Mouse (Mus musculus) kidney, postnatal 14 days (tissue): ENCODE data around the gene Gm128.
A peak's percentile ranks its signal among the peaks of the same experiment; 100 is the strongest.
"Not testable (repeated sequence)": the region's sequence is repeated elsewhere in the genome, so short reads cannot be mapped to it uniquely, and the experiment has no call there.

Source experiments
- DNase-seq: peaks from one replicate; pipeline ENCODE4 v3.0.0; 2022; ENCODE audit warnings: mixed read lengths

The Gm128 gene

DNA sequence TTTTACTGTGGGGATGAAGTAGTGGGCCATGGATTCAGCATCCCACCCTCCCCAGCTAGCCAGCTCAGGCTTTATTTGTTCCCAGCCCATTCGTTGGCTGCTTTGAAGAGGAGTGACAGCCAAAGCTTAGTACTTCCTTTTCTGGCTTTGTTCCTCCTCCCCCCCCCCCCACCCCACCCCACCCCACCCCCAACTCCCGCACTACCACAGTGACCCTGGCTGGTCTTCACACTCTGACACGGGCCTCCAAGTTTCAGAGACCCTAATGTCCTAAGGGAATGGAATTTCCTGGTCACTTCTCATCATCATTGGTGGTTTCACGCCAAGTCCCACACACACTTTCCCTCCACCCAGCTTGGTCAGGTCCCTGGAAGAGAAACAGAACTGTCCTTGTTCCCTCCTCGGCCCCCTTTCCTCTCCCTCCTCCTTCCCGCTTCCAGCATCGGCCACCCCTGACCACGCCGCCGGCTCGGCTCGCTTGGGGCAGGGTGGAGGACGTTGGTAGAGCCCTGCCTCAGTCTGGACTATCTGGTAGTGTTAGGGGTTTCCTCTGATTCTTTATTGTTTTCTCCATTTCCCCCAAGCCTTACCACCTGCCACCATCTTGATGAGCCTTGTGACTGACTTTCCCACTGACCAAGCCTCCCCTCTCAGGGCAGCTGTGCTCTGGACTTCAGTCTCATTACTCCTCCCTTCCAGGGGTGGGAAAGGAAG lies 11.5 kb downstream of the Gm128 start:
- peak; percentile 75 for DNase-seq

DNA sequence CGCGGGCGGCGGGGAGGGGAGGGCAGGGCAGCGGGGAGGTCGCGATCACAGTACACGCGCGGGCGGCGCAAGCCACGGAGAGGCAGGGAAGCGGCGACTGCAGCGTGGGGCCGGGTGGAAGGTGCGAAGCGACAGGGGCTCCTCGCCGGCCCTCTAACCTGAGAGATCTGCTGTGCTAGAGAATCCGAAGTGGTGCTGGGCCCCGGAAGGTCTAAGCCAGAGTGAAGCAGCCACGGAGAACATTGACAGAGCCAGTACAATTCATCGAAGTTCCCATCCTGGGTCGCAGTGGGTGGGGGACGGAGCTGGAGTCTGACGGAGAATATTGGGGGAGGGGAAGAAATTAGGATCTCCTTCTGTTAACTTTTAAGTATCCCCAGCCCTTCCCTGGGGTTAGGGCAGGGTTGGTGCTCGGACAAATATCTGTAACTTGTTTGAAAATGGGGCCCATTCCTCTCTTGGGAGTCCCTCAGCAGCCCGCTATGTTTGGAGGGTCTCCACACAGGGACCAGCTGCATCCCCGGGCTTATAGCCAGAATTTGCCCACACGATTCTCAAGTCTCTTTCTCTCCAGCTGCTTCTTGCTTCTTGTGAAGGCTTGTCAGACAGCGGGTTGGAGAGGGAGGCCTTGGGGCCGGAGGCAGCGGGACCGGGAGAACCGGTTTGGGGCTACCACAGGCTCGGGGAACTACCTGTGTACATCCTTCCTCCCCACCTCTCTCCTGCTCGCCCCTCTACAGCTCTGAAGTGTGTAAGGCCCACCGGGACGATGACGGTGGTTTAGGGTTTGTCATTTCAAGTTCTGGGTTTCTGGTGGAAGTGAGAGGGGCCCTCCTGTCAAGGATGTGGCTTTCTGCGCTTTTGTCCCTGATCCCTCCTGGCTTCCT lies 12.3 kb downstream of the Gm128 start:
- DNase-seq = peak; percentile 67

GRCm38 (mm10) chr3:95228148-95228893 lies 13.1 kb downstream of the Gm128 start, which contains the start of gene Cdc42se1:
TSS of gene Cdc42se1 (plus strand) at chr3:95228732.
- DNase-seq = peak; percentile 93

DNA sequence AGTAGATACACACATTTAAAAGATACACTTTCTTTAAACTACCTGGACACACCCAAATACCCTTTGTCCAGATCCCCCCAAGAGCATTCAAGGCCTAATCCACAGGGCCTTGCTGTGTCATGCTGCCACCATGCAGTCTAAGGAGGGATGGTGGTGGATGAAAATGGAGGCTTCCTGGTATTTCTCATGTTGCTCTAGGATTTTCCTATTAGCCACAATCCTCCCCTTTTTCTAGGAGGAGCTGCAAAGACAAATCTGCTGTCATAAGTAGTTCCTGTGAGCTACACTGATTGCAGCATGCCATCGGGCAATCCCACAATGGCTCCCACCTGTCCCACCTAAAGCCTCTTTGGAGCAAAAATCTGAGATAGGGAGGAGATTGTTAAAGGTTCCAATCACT lies 14.2 kb downstream of the Gm128 start:
- no peak for DNase-seq

GRCm38 (mm10) chr3:95224295-95224694 lies 17.1 kb downstream of the Gm128 start:
- peak; percentile 59 for DNase-seq

DNA sequence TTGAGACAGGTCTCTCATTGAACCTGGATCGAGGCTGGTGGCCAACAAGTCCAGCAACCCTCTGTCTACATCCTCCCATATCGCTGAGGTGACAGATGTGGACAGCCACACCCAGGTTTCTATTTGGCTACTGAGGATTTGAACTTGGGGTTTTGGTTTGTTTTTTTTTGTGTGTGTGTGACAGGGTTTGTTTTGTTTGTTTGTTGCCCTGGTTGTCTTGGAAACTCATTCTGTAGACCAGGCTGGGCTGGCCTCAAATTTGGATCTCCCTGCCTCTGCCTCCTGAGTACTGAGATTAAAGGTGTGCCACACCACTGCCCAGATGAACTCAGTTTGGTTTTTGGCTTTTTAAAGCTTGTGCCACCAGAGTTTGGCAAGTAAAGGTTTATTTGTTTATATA lies 18.4 kb downstream of the Gm128 start:
- no peak for DNase-seq

- DNase-seq = no peak
Observed at GRCm38 (mm10) chr3:95218466-95219137, 22.8 kb downstream of the Gm128 start.

- DNase-seq = peak; percentile 97
Observed at GRCm38 (mm10) chr3:95217255-95218134, 23.9 kb downstream of the Gm128 start, which contains the start of gene Gabpb2. TSS of gene Gabpb2 (minus strand) at chr3:95217916.

DNA sequence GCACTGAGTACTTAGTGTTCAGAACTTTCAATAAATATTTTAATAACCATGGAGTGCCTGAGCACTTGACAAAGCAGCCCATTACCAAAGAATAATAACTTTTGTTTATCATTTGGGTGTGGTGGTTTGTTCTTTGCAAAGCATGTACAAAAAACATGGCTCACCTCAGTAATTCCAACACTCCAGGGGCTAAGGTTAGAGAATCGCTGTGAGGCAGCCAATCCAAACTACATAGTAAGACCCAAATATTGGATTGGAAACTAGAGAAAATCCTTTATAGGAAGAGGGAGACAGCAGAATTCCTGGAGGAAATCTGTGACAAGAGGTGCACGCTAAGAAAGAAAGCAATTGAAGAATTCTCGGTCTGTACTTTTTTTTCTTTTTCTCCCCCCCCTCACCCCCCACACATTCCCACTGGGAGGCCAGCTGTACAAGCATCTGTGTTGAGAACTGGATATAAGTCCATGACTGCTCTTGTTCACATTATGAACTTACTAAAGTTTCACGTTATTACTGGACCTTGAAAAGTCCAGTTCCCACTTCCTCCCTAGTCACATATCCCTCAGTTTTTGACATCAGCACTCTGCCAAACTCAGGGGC lies 24.6 kb downstream of the Gm128 start:
- DNase-seq = no peak

GRCm38 (mm10) chr3:95213609-95213975 lies 27.8 kb downstream of the Gm128 start:
- no peak for DNase-seq

DNA sequence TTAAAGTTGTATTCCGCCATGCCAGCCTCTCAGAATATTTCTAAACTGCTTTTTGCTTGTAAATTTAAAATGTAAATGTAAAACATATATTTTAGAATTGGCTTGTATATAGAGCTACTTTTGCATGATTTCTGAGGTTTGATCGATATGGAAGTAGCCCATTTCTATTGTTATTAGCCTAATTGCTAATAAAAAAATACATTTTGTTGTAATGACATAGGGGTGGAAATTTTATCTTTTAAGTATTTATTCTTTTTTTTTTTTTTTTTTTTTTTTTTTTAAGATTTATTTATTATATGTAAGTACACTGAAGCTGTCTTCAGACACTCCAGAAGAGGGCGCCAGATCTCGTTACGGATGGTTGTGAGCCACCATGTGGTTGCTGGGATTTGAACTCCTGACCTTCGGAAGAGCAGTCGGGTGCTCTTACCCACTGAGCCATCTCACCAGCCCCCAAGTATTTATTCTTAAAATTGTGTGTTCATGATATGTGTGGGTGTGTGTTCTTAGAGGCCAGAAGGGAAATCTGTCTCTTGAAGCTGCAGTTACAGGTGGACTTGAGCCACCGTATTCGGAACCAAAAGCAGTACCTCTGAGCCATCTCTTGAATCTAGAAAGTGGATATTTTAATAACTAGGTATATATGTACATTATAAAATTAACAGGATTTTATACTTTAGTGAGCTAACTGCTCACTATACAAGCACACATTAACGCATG lies 28.3 kb downstream of the Gm128 start:
- not testable (repeated sequence) for DNase-seq

GRCm38 (mm10) chr3:95210585-95210984 lies 30.8 kb downstream of the Gm128 start:
- no peak for DNase-seq

- no peak for DNase-seq
Observed at GRCm38 (mm10) chr3:95208286-95208685, 33.1 kb downstream of the Gm128 start.

GRCm38 (mm10) chr3:95203880-95204279 lies 37.5 kb downstream of the Gm128 start:
- no peak for DNase-seq

GRCm38 (mm10) chr3:95200562-95200961 lies 40.8 kb downstream of the Gm128 start:
- DNase-seq = no peak

DNA sequence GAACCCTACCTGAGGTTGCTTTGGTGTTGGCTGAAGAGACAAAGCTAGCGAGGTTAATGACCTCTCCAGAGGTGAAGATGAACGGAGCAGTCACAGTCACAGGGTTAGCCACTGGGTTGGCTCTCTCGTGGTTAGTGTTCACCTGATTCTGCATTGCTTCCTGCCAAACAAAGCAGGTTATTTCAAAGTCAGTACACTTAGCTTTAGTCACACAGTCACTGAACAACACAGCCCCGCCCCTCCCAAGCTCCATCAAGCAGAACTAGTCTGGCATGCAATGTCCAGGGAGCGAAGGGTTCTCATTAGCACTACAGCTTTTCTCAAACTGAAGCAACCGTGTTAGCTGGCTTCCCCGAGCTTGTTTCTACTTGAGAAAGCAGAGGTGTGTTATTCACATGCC lies 41.3 kb downstream of the Gm128 start:
- DNase-seq = peak; percentile 90

GRCm38 (mm10) chr3:95199101-95199500 lies 42.3 kb downstream of the Gm128 start:
- no peak for DNase-seq

DNA sequence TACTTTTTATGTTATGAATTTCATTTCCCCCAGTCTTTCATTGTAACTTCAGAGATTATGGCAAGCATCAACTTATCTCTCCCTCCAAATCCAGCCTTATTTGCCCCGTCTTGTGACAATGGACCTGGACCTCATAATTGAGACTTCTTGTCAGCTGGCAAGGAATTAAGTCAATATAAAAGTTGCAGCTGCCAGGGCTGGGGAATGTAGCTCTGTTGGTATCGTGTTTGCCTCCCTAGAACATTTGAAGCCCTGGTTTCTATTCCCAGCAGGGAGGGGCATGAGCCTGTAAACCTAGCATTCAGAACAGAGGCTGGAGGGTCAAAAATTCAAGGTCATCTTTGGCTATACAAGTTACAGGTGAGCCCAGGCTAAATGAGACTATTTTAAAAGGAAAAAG lies 45.6 kb downstream of the Gm128 start:
- no peak for DNase-seq

GRCm38 (mm10) chr3:95194721-95195135 lies 46.7 kb downstream of the Gm128 start:
- peak; percentile 27 for DNase-seq
